ENCODE assay signal across 24 mouse cellular contexts in the genomic region with DNA sequence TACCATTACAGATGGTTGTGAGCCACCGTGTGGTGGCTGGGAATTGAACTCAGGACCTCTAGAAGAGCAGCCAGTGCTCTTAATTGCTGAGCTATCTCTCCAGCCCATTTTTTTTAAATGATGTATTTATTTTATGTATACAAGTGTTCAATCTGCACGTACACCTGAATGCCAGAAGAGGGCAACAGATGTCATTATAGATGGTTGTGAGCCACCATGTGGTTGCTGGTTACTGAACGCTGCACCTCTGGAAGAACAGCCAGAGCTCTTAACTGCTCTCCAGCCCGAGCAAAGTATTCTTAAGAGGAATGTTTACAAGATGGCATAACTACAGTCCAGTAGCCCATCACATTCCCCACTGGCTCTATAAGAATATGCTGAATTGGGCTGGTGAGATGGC. TPM values are rescaled to one million over a fixed set of nuclear protein-coding genes. Genes with fewer than 3 reads are reported as not detected.
DNase-seq lines count a peak whose midpoint lies in the region; ATAC-seq and TF ChIP-seq lines count a peak whose summit lies in the region.
"Had no signal": no experiment of that assay in that cellular context is flagged by ENCODE, and none has a peak within 500 bp of the region (broad histone marks: within the 10 kb centered on the region; RNA-seq: fewer than 3 reads in every experiment).

No protein-coding gene starts in this region.

- 85% methylated on average over 4 of the region's 4 CpGs for WGBS in liver, postnatal 0 days (ENCODE audit: insufficient replicate concordance)
- 81% methylated on average over 4 of the region's 4 CpGs for WGBS in liver, embryonic 11.5 days

- no peak overlapping the region for H3K4me3 ChIP-seq in liver, postnatal 0 days (ENCODE audit: low read depth, low read length)
- no peak overlapping the region for H3K4me3 ChIP-seq in liver, embryonic 11.5 days (ENCODE audit: low read depth, low read length)
- no peak overlapping the region for H3K4me3 ChIP-seq in MEL (ENCODE audit: control insufficient read depth in 1 of 2, insufficient read depth in 1 of 2, low read depth in 2 of 2, low read length in 2 of 2)
- H3K4me3 ChIP-seq: forebrain, embryonic 10.5 days; gastrocnemius, adult 2 months; heart, adult 2 months; heart, embryonic 10.5 days; heart, embryonic 13.5 days had no signal

- peaks cover 7% of the 10 kb centered on the region for H3K4me1 ChIP-seq in liver, postnatal 0 days (ENCODE audit: insufficient read depth)
- H3K4me1 ChIP-seq in liver, embryonic 11.5 days (replicated peaks; ENCODE audit: control insufficient read depth, insufficient read depth, low read length) = peaks cover 7% of the 10 kb centered on the region
- peaks cover 0 to 19% of the 10 kb centered on the region in 2 experiments; a peak in 2 of 4 replicates for H3K4me1 ChIP-seq in MEL (ENCODE audit: control insufficient read depth in 1 of 2, insufficient read depth in 2 of 2, low read length in 2 of 2)

- no peaks in the 10 kb centered on the region for H3K9me3 ChIP-seq in liver, postnatal 0 days (ENCODE audit: low read length)
- no peaks in the 10 kb centered on the region for H3K9me3 ChIP-seq in liver, embryonic 11.5 days (ENCODE audit: control insufficient read depth, low read length)
- no peaks in the 10 kb centered on the region for H3K9me3 ChIP-seq in MEL (replicated peaks; ENCODE audit: insufficient read depth, low read length)
- H3K9me3 ChIP-seq: forebrain, embryonic 10.5 days; G1E; heart, embryonic 10.5 days; heart, embryonic 13.5 days had no signal

- no peaks in the 10 kb centered on the region; the same call in 1 of the 2 replicates for H3K36me3 ChIP-seq in liver, postnatal 0 days (replicated peaks; ENCODE audit: insufficient read depth, low read length)
- H3K36me3 ChIP-seq in liver, embryonic 11.5 days (ENCODE audit: control insufficient read depth, insufficient read depth, low read length) = peaks cover 6% of the 10 kb centered on the region; the same call in 1 of the 2 replicates
- peaks cover under 1 to 14% of the 10 kb centered on the region in 2 experiments; a peak in 3 of 4 replicates for H3K36me3 ChIP-seq in MEL (ENCODE audit: control insufficient read depth in 1 of 2, insufficient read depth in 2 of 2, low read length in 2 of 2)

- no peak for ATAC-seq in liver, postnatal 0 days
- ATAC-seq in liver, embryonic 11.5 days (replicated peaks; ENCODE audit: low FRiP score) = no peak
- ATAC-seq: forebrain, embryonic 14.5 days; forebrain, postnatal 0 days; hindbrain, postnatal 0 days had no signal

- no peak overlapping the region for H3K9ac ChIP-seq in liver, postnatal 0 days (replicated peaks)
- H3K9ac ChIP-seq in liver, embryonic 11.5 days (ENCODE audit: low read depth, low read length) = no peak overlapping the region
- no peak overlapping the region for H3K9ac ChIP-seq in MEL (ENCODE audit: control insufficient read depth, low read depth, low read length, poor library complexity, severe bottlenecking)
- H3K9ac ChIP-seq: forebrain, postnatal 0 days; heart, embryonic 13.5 days; hindbrain, embryonic 14.5 days had no signal

- H3K4me2 ChIP-seq in liver, postnatal 0 days (ENCODE audit: low read depth, low read length) = no peak overlapping the region
- no peak overlapping the region for H3K4me2 ChIP-seq in liver, embryonic 11.5 days
- H3K4me2 ChIP-seq: heart, embryonic 13.5 days; hindbrain, embryonic 14.5 days had no signal

- DNase-seq in liver, postnatal 0 days = no peak
- DNase-seq in liver, embryonic 11.5 days (ENCODE audit: low spot score) = no peak
- DNase-seq in MEL (ENCODE audit: low read depth, low spot score) = peak; percentile 39
- DNase-seq in induced T-regulatory cell, adult 2 months (ENCODE audit: low read depth) = peak; percentile 9
- DNase-seq in thymus, postnatal 10 days (ENCODE audit: low spot score in 2 of 2) = no peak
- DNase-seq in heart, adult 18-20 months = no peak
- DNase-seq: adrenal gland, postnatal 10 days; adrenal gland, postnatal 36 days; cerebellum, adult 18-20 months; cerebellum, adult 9-10 months; cerebellum, postnatal 14 days; forebrain, postnatal 0 days; gastrocnemius, adult 2 months; gastrocnemius, postnatal 25 days; heart, adult 2 months; heart, postnatal 14 days; heart, postnatal 4 days had no signal

- TF ChIP-seq EP300 in liver, postnatal 0 days (IDR thresholded peaks at IDR 0.05; ENCODE audit: low read depth) = no peak
- TF ChIP-seq EP300 in MEL (IDR thresholded peaks at IDR 0.05; ENCODE audit: low read depth in 1 of 2, low read length in 2 of 2) = no peak

- no peak overlapping the region for H3K27ac ChIP-seq in liver, postnatal 0 days (ENCODE audit: low read depth)
- H3K27ac ChIP-seq in liver, embryonic 11.5 days (ENCODE audit: low read depth, low read length) = no peak overlapping the region
- H3K27ac ChIP-seq in MEL (ENCODE audit: control insufficient read depth, low read depth, low read length) = no peak overlapping the region
- H3K27ac ChIP-seq: forebrain, embryonic 10.5 days; gastrocnemius, adult 2 months; heart, adult 2 months; heart, embryonic 10.5 days; heart, embryonic 13.5 days; hindbrain, embryonic 14.5 days; hindbrain, postnatal 0 days had no signal

- TF ChIP-seq RAD21 in MEL (IDR thresholded peaks at IDR 0.05; ENCODE audit: low read depth, low read length) = peak; percentile 16

- 0 out of 2 replicates have a peak, but pooled peaks have one; percentile 23 for TF ChIP-seq CTCF in liver, postnatal 0 days (IDR thresholded peaks at IDR 0.05; ENCODE audit: low read depth)
- TF ChIP-seq CTCF in MEL (IDR thresholded peaks at IDR 0.05 in 2 of 3, conservative IDR thresholded peaks at IDR 0.05 in 1 of 3; ENCODE audit: control insufficient read depth in 1 of 3, insufficient read depth in 1 of 3, low read depth in 2 of 3, low read length in 3 of 3, poor library complexity in 1 of 3, severe bottlenecking in 1 of 3) = peak; percentile 8 to 50 (median 10); a peak in 2 of 6 replicates

- no peaks in the 10 kb centered on the region for H3K27me3 ChIP-seq in liver, postnatal 0 days (ENCODE audit: insufficient read depth, low read length)
- no peaks in the 10 kb centered on the region for H3K27me3 ChIP-seq in liver, embryonic 11.5 days (replicated peaks; ENCODE audit: control insufficient read depth, insufficient read depth, low read length)
- H3K27me3 ChIP-seq in MEL (ENCODE audit: control insufficient read depth in 1 of 2, insufficient read depth in 2 of 2, low read length in 2 of 2) = no peaks in the 10 kb centered on the region

- TF ChIP-seq POLR2A in MEL (IDR thresholded peaks at IDR 0.05; ENCODE audit: control insufficient read depth in 1 of 2, insufficient read depth in 1 of 2, low read depth in 1 of 2, low read length in 2 of 2, poor library complexity in 1 of 2) = no peak

- peaks cover 16% of the 10 kb centered on the region for H3K79me2 ChIP-seq in MEL (ENCODE audit: control insufficient read depth, insufficient read depth, low read length, poor library complexity)

TF ChIP-seq in MEL, 35 proteins besides CTCF, POLR2A, EP300 and RAD21:
- TF ChIP-seq SMC3 (IDR thresholded peaks at IDR 0.05; ENCODE audit: low read depth, low read length) (peak; percentile 38), USF2 (IDR thresholded peaks at IDR 0.05; ENCODE audit: borderline replicate concordance in 1 of 2, insufficient read depth in 1 of 2, low read depth in 1 of 2, low read length in 2 of 2) (no peak), MYC (IDR thresholded peaks at IDR 0.05; ENCODE audit: low read depth, low read length) (0 out of 2 replicates have a peak, but pooled peaks have one; percentile 73), ZNF384 (IDR thresholded peaks at IDR 0.05; ENCODE audit: low read depth, low read length) (peak; percentile 34; the same call in 1 of the 2 replicates)

RNA-seq across cellular contexts. Expression of a gene that starts 3.3 kb away (rescaled TPM):
- 32.8 and 37.4 TPM in 2 replicates for polyA plus RNA-seq in liver, postnatal 0 days (2015; fragmentation: Nextera tagmentation; extraction: Ambion mirVana)
- 121 and 130 TPM in 2 replicates for polyA plus RNA-seq in liver, embryonic 11.5 days (2014; fragmentation: Nextera tagmentation; extraction: Ambion mirVana)
- 89.6 and 94.0 TPM in 2 replicates for total RNA-seq in MEL (2012; rRNA removed)
- polyA plus RNA-seq in MEL (2012; ENCODE audit: insufficient read depth in 1 of 2, insufficient read length in 2 of 2, low read depth in 1 of 2, low replicate concordance in 2 of 2, missing spikeins in 1 of 2) = 100 to 1,000 TPM in 1 of 2 experiments, not detected in 1; 109 TPM
- 10 to 100 TPM; 21.4 to 21.8 TPM for total RNA-seq in heart, adult 18-20 months (2021)

RNA-seq across cellular contexts. Expression of a gene that starts 31.6 kb away (rescaled TPM):
- 1.5 TPM in 2 replicates for polyA plus RNA-seq in liver, postnatal 0 days (2015; fragmentation: Nextera tagmentation; extraction: Ambion mirVana)
- 10.1 and 11.6 TPM in 2 replicates for polyA plus RNA-seq in liver, embryonic 11.5 days (2014; fragmentation: Nextera tagmentation; extraction: Ambion mirVana)
- total RNA-seq in MEL (2012; rRNA removed) = 4.9 and 5.6 TPM in 2 replicates
- 10 to 100 TPM in 1 of 2 experiments, not detected in 1; 11.9 TPM for polyA plus RNA-seq in MEL (2012; ENCODE audit: insufficient read depth in 1 of 2, insufficient read length in 2 of 2, low read depth in 1 of 2, low replicate concordance in 2 of 2, missing spikeins in 1 of 2)
- total RNA-seq in heart, adult 18-20 months (2021) = 1 to 10 TPM; 1.5 to 3.4 TPM

Comparison
In these comparisons a context has a peak if more than half of its experiments do, and no peak if none do; other contexts are left out.
1. DNase-seq: peak in MEL (single experiment) and induced T-regulatory cell, adult 2 months (single experiment); none in liver, postnatal 0 days (single experiment), liver, embryonic 11.5 days (single experiment), thymus, postnatal 10 days (0 of 2) and heart, adult 18-20 months (0 of 2).